Mouse (Mus musculus): ENCODE measurements at regions not wholly inside any gene's neighbourhood (a gene's known extent, or its start where the extent isn't known, plus 50 kb on each side); places are given as distances from the start of the nearest gene placed in this dataset.

DNA sequence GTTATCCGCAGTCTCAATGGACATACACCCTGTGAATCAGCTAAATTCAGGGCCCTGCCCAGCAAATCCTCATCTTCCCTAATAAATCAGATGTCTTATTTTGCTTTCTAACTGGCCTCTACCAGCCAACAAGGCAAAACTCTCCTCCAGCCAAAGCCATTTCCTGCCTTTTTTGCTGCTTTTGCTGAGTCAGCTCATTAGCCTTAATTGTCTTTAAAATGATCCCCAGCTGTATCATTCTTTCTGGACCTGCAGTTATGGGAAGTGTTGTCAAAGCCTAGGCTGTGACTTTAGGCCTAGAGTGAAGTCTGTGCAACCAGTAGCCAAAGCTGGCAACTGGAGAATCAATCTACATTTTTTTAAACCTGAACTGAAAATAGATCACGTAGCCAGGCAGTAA, 81.4 kb downstream of the Mtpn start:
- 89% methylated on average over 2 of the region's 2 CpGs for WGBS
- Histone ChIP-seq H3K4me3 (replicated peaks; ENCODE audit: extremely low read depth, low read depth, low read length) (no peak overlapping the region), H3K4me1 (ENCODE audit: control insufficient read depth, insufficient read depth, low read length) (no peaks in the 10 kb centered on the region)
- DNase-seq = no peak
- TF ChIP-seq CTCF (IDR thresholded peaks at IDR 0.05; ENCODE audit: insufficient read depth, low read length) (no peak), POLR2A (IDR thresholded peaks at IDR 0.05; ENCODE audit: borderline replicate concordance, extremely low read depth, low read depth, low read length) (no peak)

DNA sequence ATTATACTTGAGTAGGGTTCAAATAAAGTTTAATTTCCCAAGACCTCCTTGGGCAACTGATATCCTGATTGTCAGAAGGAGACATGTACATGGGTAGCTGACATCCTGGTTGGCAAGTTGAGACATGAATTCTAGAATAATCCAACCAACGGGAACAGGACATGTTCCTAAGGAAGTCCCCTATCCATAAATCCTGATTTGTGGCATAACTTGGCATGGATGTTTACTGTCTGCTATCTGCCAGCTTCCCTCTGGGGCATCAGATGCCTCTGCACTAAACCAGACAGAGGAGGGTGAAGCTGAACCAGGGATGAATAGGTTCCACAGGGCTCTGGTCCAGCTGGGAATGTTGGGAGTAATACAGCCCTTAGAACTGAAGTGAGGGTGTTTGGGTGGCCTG, 94.7 kb downstream of the Mtpn start:
- WGBS = 80% methylated on average over 1 of the region's 1 CpGs
- no peak for TF ChIP-seq CTCF (IDR thresholded peaks at IDR 0.05; ENCODE audit: insufficient read depth, low read length)
- no peak for TF ChIP-seq POLR2A (IDR thresholded peaks at IDR 0.05; ENCODE audit: borderline replicate concordance, extremely low read depth, low read depth, low read length)

DNA sequence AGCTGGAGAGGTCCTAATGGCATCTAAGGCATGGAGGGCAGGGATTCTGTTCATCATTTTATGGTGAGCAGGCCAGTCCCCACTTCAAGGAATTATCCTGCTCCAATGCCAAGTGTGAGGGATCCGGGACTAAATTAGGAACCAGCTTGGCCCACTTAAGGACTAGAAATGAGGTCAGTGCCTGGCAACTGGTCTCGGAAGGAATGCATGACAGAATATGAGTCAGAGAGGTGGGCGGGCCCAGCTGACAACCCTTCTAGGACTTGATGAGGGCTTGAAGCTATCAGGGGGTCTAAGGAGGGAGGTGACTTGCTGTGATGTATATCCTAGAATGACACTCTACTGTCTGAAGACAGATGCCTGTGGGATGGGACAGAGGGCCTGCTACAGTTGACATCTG, 100.4 kb upstream of the Fam180a start:
- Histone ChIP-seq H3K4me3 (replicated peaks; ENCODE audit: extremely low read depth, low read depth, low read length) (no peak overlapping the region), H3K4me1 (ENCODE audit: control insufficient read depth, insufficient read depth, low read length) (no peaks in the 10 kb centered on the region)
- no peak for TF ChIP-seq POLR2A (IDR thresholded peaks at IDR 0.05; ENCODE audit: borderline replicate concordance, extremely low read depth, low read depth, low read length)
- no peak for TF ChIP-seq CTCF (IDR thresholded peaks at IDR 0.05; ENCODE audit: insufficient read depth, low read length)
- WGBS = 48% methylated on average over 3 of the region's 3 CpGs
- DNase-seq = no peak

More for the DNA sequence above, 94.7 kb downstream of the Mtpn start:
- DNase-seq = no peak
- H3K4me3 ChIP-seq (replicated peaks; ENCODE audit: extremely low read depth, low read depth, low read length) = no peak overlapping the region
- no peaks in the 10 kb centered on the region for H3K4me1 ChIP-seq (ENCODE audit: control insufficient read depth, insufficient read depth, low read length)

DNA sequence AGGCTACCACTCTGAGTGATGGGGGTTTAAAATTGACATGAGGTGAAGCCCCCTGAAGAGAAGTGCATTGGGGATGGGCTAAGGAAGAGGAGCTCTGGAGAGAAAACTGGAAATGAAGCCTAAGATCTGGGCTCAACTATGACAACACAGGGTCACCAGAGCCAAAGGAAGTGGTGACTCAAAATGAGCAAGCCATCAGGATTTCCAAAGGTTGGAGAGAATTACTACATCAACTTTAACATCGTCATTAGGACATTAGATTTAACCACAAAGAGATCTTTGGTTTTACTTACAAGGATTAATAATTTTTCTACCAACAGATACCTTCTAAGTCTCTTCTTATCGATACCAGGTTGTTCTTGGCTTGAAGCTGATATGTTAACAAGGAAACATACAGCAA, 98.6 kb upstream of the Fam180a start:
- WGBS = 73% methylated on average over 2 of the region's 2 CpGs
- H3K4me3 ChIP-seq (replicated peaks; ENCODE audit: extremely low read depth, low read depth, low read length) = no peak overlapping the region
- no peaks in the 10 kb centered on the region for H3K4me1 ChIP-seq (ENCODE audit: control insufficient read depth, insufficient read depth, low read length)
- TF ChIP-seq CTCF (IDR thresholded peaks at IDR 0.05; ENCODE audit: insufficient read depth, low read length) = no peak
- DNase-seq = no peak

DNA sequence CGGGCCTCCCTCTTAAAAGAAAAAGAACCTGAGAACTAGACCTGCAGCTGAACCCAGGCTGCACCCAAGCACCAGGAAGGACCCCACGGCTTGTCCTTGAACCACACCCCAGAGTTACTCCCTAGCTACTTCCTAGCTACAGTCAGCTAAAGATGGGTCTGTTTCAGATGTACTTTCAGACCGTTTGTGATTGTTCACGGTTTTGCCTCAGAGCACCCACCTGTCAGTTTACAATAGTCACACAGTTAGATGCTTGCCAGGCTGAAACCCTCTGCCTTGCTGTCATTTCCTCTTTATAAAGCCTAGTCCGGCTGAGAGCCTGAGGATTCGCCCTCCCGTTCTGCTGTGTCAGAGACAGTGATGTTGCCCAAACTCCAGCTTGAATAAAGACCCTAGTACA, 95.0 kb upstream of the Fam180a start:
- no peak overlapping the region for H3K4me3 ChIP-seq (replicated peaks; ENCODE audit: extremely low read depth, low read depth, low read length)
- H3K4me1 ChIP-seq (ENCODE audit: control insufficient read depth, insufficient read depth, low read length) = no peaks in the 10 kb centered on the region
- 83% methylated on average over 7 of the region's 7 CpGs for WGBS
- no peak for TF ChIP-seq POLR2A (IDR thresholded peaks at IDR 0.05; ENCODE audit: borderline replicate concordance, extremely low read depth, low read depth, low read length)
- TF ChIP-seq CTCF (IDR thresholded peaks at IDR 0.05; ENCODE audit: insufficient read depth, low read length) = no peak
- DNase-seq = no peak

DNA sequence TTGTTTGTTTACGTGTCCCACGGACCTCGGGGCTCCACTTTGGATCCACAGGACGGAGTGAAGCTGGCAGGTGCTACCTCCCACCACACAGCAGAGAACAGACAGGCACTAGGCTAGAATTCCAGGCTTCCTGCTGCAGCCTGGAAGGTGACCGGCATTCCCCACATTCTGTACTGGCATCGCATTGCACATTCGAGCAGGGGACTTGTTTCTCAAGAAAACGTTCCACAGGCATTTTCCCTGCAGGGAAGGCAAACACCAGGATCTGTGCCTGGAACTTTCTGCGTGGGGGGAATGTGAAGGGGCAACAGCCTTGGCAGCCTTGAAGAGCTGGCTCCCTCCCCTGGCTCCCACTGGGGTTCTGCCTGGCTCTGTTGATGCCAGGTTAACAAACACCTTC, 79.1 kb upstream of the Fam180a start:
- no peak for DNase-seq
- 33% methylated on average over 9 of the region's 9 CpGs for WGBS
- no peak overlapping the region for H3K4me3 ChIP-seq (replicated peaks; ENCODE audit: extremely low read depth, low read depth, low read length)
- H3K4me1 ChIP-seq (ENCODE audit: control insufficient read depth, insufficient read depth, low read length) = no peaks in the 10 kb centered on the region
- no peak for TF ChIP-seq POLR2A (IDR thresholded peaks at IDR 0.05; ENCODE audit: borderline replicate concordance, extremely low read depth, low read depth, low read length)
- TF ChIP-seq CTCF (IDR thresholded peaks at IDR 0.05; ENCODE audit: insufficient read depth, low read length) = no peak

DNA sequence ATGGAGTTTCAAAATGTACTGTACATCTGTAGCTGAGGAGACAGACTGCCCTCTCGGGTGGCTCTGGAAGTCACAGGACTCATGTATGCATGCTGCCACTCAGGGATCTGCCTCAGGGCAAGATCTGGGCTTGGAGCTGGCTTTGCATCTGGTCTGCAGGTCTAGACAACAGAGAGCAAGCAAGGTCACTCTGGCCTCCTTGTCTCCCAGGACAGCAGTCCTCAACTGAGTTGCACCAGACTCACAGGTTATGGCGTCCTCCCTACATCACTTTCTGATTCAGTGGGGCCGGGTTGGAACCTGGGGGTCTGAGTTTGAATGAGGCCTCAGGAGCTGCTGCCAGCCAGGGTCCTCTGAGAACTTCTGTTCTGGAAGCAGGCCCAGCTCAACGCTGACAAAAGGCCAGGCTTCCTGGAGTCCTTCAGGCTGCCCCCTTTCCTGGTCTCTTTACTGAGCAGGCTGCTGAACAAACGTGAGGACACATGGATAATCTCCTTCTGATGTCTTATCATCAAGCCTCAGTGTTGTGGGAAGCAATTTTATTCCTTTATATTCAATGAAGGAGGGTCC, 77.5 kb upstream of the Fam180a start:
- H3K4me1 ChIP-seq (ENCODE audit: control insufficient read depth, insufficient read depth, low read length) = no peaks in the 10 kb centered on the region
- TF ChIP-seq CTCF (IDR thresholded peaks at IDR 0.05; ENCODE audit: insufficient read depth, low read length) (no peak), POLR2A (IDR thresholded peaks at IDR 0.05; ENCODE audit: borderline replicate concordance, extremely low read depth, low read depth, low read length) (no peak)
- 70% methylated on average over 5 of the region's 5 CpGs for WGBS
- DNase-seq = no peak
- no peak overlapping the region for H3K4me3 ChIP-seq (replicated peaks; ENCODE audit: extremely low read depth, low read depth, low read length)

DNA sequence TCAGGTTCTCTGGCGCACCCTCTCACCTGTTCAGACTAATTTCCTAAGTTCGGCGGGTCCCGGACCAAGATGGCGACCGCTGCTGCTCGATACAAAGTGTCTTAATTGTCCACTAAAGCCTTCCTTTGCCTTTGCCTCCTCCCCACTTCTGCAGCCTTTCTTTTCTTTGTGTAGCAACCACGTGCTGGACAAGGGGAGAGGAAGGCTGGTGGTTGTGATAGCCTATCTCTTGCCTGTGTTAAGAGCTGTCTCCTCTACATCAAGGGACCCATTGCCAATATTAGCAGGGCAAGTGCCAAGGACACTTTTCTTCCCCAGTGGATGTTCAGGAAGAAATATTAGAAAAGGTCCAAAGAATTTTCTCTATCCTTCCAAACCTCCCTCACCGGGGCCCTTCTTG, 69.8 kb upstream of the Fam180a start:
- H3K4me3 ChIP-seq (replicated peaks; ENCODE audit: extremely low read depth, low read depth, low read length) = no peak overlapping the region
- no peaks in the 10 kb centered on the region for H3K4me1 ChIP-seq (ENCODE audit: control insufficient read depth, insufficient read depth, low read length)
- 93% methylated on average over 8 of the region's 9 CpGs for WGBS
- no peak for TF ChIP-seq POLR2A (IDR thresholded peaks at IDR 0.05; ENCODE audit: borderline replicate concordance, extremely low read depth, low read depth, low read length)
- no peak for TF ChIP-seq CTCF (IDR thresholded peaks at IDR 0.05; ENCODE audit: insufficient read depth, low read length)
- no peak for DNase-seq

DNA sequence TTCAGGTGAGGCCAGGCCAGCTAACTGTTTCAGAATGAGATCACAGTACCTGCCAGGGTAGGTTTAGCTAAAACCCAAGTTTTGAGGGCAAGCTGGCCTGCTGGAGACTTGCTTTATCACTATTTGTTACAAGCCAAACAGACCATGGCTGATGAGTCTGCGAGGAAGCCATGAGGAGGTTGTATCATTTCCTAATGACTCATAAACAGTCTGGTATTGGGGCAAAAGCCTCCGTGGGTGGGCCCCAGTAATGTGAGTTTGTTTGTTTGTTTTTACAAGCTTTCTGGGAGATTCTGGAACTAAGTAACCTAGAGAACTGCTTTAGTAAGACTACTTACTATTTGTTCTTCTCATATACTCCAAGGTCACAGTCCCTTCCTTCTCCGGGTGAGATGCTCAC, 62.9 kb upstream of the Fam180a start:
- 53% methylated on average over 3 of the region's 3 CpGs for WGBS
- Histone ChIP-seq H3K4me1 (ENCODE audit: control insufficient read depth, insufficient read depth, low read length) (no peaks in the 10 kb centered on the region), H3K4me3 (replicated peaks; ENCODE audit: extremely low read depth, low read depth, low read length) (no peak overlapping the region)
- DNase-seq = no peak
- TF ChIP-seq CTCF (IDR thresholded peaks at IDR 0.05; ENCODE audit: insufficient read depth, low read length) (no peak), POLR2A (IDR thresholded peaks at IDR 0.05; ENCODE audit: borderline replicate concordance, extremely low read depth, low read depth, low read length) (no peak)

DNA sequence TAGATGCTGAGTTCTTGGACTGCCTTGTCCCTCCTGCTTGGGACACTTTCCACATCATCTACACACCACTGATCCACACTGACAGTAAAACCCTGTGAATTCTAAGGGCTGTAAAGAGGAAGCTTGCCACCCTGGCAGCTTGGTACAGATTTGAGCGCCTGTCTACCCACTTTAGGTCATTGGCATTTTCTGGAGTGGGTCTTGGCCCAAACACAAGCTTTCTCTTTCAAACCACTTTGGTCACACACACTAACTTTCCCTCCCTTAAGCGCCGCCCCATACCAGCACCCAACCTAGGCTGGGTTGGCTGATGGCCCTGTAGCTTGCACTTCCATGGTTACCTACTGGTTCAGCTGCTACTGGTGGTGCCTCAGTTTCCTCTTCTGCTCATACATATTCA, 55.6 kb upstream of the Fam180a start:
- DNase-seq = no peak
- H3K4me1 ChIP-seq (ENCODE audit: control insufficient read depth, insufficient read depth, low read length) = no peaks in the 10 kb centered on the region; the same call in 1 of the 2 replicates
- 69% methylated on average over 3 of the region's 3 CpGs for WGBS
- H3K4me3 ChIP-seq (replicated peaks; ENCODE audit: extremely low read depth, low read depth, low read length) = no peak overlapping the region
- TF ChIP-seq CTCF (IDR thresholded peaks at IDR 0.05; ENCODE audit: insufficient read depth, low read length) (no peak), POLR2A (IDR thresholded peaks at IDR 0.05; ENCODE audit: borderline replicate concordance, extremely low read depth, low read depth, low read length) (no peak)

Data from lung, adult 2 months (tissue).